Mouse (Mus musculus): ENCODE results near the gene Vwf. TPM values are rescaled to one million over a fixed set of nuclear protein-coding genes. Genes with fewer than 3 reads are reported as not detected.

Gene Vwf
- under 1 TPM; 0.18 to 0.23 TPM for total RNA-seq (2023)

DNA sequence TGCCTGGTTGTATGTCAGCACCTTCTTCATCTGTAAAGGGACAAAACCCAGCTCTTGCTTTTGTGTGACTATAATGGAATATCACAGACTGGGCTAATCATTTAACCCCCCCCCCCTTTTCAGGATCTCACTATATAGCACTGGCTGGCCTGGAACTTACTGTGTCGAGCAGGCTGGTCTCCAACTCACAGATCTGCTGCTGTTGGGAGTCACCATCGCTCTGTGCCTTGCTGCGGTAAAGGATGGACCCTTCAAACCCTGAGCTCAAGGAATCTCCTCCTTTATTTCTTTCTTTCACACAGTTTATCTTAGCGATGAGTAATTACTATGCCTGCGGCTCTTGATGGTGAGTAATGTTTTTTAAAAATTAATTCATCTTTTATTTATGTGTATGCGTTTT lies at the start of gene Vwf:
Vwf (plus strand) TSS at position 301 of the 400 bp plus-strand sequence.

DNA sequence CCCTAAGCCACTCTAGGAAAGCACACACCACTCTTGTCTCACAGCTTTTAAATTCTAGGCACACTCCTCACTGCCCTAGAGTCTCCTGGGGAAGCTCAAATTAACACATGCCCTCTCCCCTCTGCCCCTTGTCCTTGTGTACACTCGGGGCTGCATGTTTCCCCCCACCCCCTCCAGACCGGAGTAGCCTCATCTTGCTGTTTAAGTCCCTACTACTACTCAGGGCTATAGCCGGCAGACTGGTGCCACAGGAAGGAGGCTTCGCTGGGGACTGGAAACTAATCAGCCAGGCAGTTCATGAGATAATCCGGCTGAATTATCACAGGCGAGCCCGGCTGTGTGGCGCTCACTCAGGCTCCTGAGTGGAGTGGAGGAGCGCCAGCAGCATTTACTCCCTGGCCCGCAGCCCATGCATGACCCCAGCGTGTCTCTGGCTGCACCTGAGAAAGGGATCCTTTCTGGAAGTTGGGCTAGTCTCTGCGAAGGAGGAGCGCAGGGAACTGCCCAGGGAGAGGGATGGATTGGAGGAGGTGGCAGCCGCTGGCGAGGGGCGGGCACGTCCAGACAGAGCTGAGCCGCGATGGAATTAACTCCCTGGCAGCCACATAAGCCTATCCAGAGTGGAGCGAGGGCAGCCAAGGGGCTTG lies 143.6 kb downstream of the Vwf start, which contains the start of gene Ano2:
Ano2 (plus strand) TSS at position 363 of the 647 bp plus-strand sequence.

Other genes starting within 250 kb of the Vwf start
- under 1 TPM in 1 of 2 experiments, not detected in 1; 0.99 TPM for gene Ltbr, start 232.9 kb upstream of the Vwf start, total RNA-seq (2023)
- gene Scnn1a, start 226.1 kb upstream of the Vwf start, total RNA-seq (2023) = not detected
- 1 to 10 TPM; 1.1 to 1.2 TPM for gene Tnfrsf1a, start 197.4 kb upstream of the Vwf start, total RNA-seq (2023)
- not detected for gene Plekhg6, start 166.0 kb upstream of the Vwf start, total RNA-seq (2023)
- gene Cd9, start 52.0 kb upstream of the Vwf start, total RNA-seq (2023) = 10 to 100 TPM; 16.6 to 19.5 TPM
- not detected for gene Ano2, start 143.6 kb downstream of the Vwf start, total RNA-seq (2023)